Mouse (Mus musculus): ENCODE measurements around the gene Ppp4r3a. TPM values are rescaled to one million over a fixed set of nuclear protein-coding genes. Genes with fewer than 3 reads are reported as not detected.

Gene Ppp4r3a
- polyA plus RNA-seq, 1 experiment from 2014 or later: 27.5 TPM

- Histone ChIP-seq H3K9me3 (replicated peaks; ENCODE audit: control insufficient read depth, low read length) (no peaks in the 10 kb centered on the region), H3K36me3 (ENCODE audit: control insufficient read depth, insufficient read depth, low read length) (no peaks in the 10 kb centered on the region), H3K4me2 (ENCODE audit: low read length) (no peak overlapping the region), H3K27ac (ENCODE audit: low read depth, low read length) (peak overlapping the region; percentile 75), H3K4me1 (ENCODE audit: control insufficient read depth, insufficient read depth, low read length) (peaks cover 41% of the 10 kb centered on the region), H3K4me3 (ENCODE audit: low read depth, low read length) (no peak overlapping the region), H3K9ac (ENCODE audit: low read length) (no peak overlapping the region), H3K27me3 (replicated peaks; ENCODE audit: control insufficient read depth, insufficient read depth, low read length) (no peaks in the 10 kb centered on the region)
- WGBS: 51% methylated on average over 5 of the region's 5 CpGs
- DNase-seq (ENCODE audit: low spot score): no peak
- ATAC-seq: peak; percentile 68; the same call in 1 of the 2 replicates
These were observed 78.5 kb downstream of the Ppp4r3a start for GRCm38 (mm10) chr12:101004982-101005381.

GRCm38 (mm10) chr12:101002801-101003513 is 80.5 kb downstream of the Ppp4r3a start:
- Histone ChIP-seq H3K4me1 (ENCODE audit: control insufficient read depth, insufficient read depth, low read length) (peaks cover 40% of the 10 kb centered on the region), H3K27ac (ENCODE audit: low read depth, low read length) (no peak overlapping the region), H3K27me3 (replicated peaks; ENCODE audit: control insufficient read depth, insufficient read depth, low read length) (no peaks in the 10 kb centered on the region), H3K9me3 (replicated peaks; ENCODE audit: control insufficient read depth, low read length) (no peaks in the 10 kb centered on the region), H3K36me3 (ENCODE audit: control insufficient read depth, insufficient read depth, low read length) (no peaks in the 10 kb centered on the region), H3K4me2 (ENCODE audit: low read length) (no peak overlapping the region), H3K4me3 (ENCODE audit: low read depth, low read length) (no peak overlapping the region), H3K9ac (ENCODE audit: low read length) (no peak overlapping the region)
- WGBS: 41% methylated on average over 4 of the region's 4 CpGs
- ATAC-seq (no peak), DNase-seq (ENCODE audit: low spot score) (no peak)

- no peak for DNase-seq (ENCODE audit: low spot score)
- Histone ChIP-seq H3K4me3 (ENCODE audit: low read depth, low read length) (no peak overlapping the region), H3K27me3 (replicated peaks; ENCODE audit: control insufficient read depth, insufficient read depth, low read length) (no peaks in the 10 kb centered on the region), H3K27ac (ENCODE audit: low read depth, low read length) (no peak overlapping the region), H3K9me3 (replicated peaks; ENCODE audit: control insufficient read depth, low read length) (no peaks in the 10 kb centered on the region), H3K4me2 (ENCODE audit: low read length) (no peak overlapping the region), H3K9ac (ENCODE audit: low read length) (no peak overlapping the region), H3K36me3 (ENCODE audit: control insufficient read depth, insufficient read depth, low read length) (no peaks in the 10 kb centered on the region), H3K4me1 (ENCODE audit: control insufficient read depth, insufficient read depth, low read length) (peaks cover 22% of the 10 kb centered on the region)
- ATAC-seq: no peak
- WGBS: 48% methylated on average over 7 of the region's 7 CpGs
These were observed 84.2 kb downstream of the Ppp4r3a start for GRCm38 (mm10) chr12:100999061-100999954.

GRCm38 (mm10) chr12:100998564-100998962 is 84.9 kb downstream of the Ppp4r3a start:
- H3K9ac ChIP-seq (ENCODE audit: low read length): no peak overlapping the region
- H3K36me3 ChIP-seq (ENCODE audit: control insufficient read depth, insufficient read depth, low read length): no peaks in the 10 kb centered on the region
- H3K4me2 ChIP-seq (ENCODE audit: low read length): no peak overlapping the region
- H3K27ac ChIP-seq (ENCODE audit: low read depth, low read length): no peak overlapping the region
- 52% methylated on average over 8 of the region's 8 CpGs for WGBS
- no peaks in the 10 kb centered on the region for H3K27me3 ChIP-seq (replicated peaks; ENCODE audit: control insufficient read depth, insufficient read depth, low read length)
- no peak overlapping the region for H3K4me3 ChIP-seq (ENCODE audit: low read depth, low read length)
- DNase-seq (ENCODE audit: low spot score): no peak
- ATAC-seq: no peak
- peaks cover 17% of the 10 kb centered on the region for H3K4me1 ChIP-seq (ENCODE audit: control insufficient read depth, insufficient read depth, low read length)
- no peaks in the 10 kb centered on the region for H3K9me3 ChIP-seq (replicated peaks; ENCODE audit: control insufficient read depth, low read length)

- H3K4me2 ChIP-seq (ENCODE audit: low read length): no peak overlapping the region
- WGBS: 21% methylated on average over 10 of the region's 10 CpGs
- ATAC-seq (no peak), DNase-seq (ENCODE audit: low spot score) (no peak)
- 0 out of 2 replicates have a peak overlapping the region, but pooled peaks have one; percentile 36 for H3K27ac ChIP-seq (ENCODE audit: low read depth, low read length)
- H3K27me3 ChIP-seq (replicated peaks; ENCODE audit: control insufficient read depth, insufficient read depth, low read length): no peaks in the 10 kb centered on the region
- 0 out of 2 replicates have a peak, but pooled peaks cover 4% of the 10 kb centered on the region for H3K36me3 ChIP-seq (ENCODE audit: control insufficient read depth, insufficient read depth, low read length)
- no peak overlapping the region for H3K9ac ChIP-seq (ENCODE audit: low read length)
- H3K9me3 ChIP-seq (replicated peaks; ENCODE audit: control insufficient read depth, low read length): no peaks in the 10 kb centered on the region
- no peak overlapping the region for H3K4me3 ChIP-seq (ENCODE audit: low read depth, low read length)
- peaks cover 17% of the 10 kb centered on the region for H3K4me1 ChIP-seq (ENCODE audit: control insufficient read depth, insufficient read depth, low read length)
These were observed 85.5 kb downstream of the Ppp4r3a start for GRCm38 (mm10) chr12:100997830-100998563.

GRCm38 (mm10) chr12:100996378-100996898 is 87.1 kb downstream of the Ppp4r3a start:
- Histone ChIP-seq H3K9me3 (replicated peaks; ENCODE audit: control insufficient read depth, low read length) (no peaks in the 10 kb centered on the region), H3K9ac (ENCODE audit: low read length) (0 out of 2 replicates have a peak overlapping the region, but pooled peaks have one; percentile 13), H3K4me1 (ENCODE audit: control insufficient read depth, insufficient read depth, low read length) (peaks cover 18% of the 10 kb centered on the region), H3K27me3 (replicated peaks; ENCODE audit: control insufficient read depth, insufficient read depth, low read length) (no peaks in the 10 kb centered on the region), H3K4me2 (ENCODE audit: low read length) (no peak overlapping the region), H3K4me3 (ENCODE audit: low read depth, low read length) (no peak overlapping the region), H3K36me3 (ENCODE audit: control insufficient read depth, insufficient read depth, low read length) (0 out of 2 replicates have a peak, but pooled peaks cover 5% of the 10 kb centered on the region), H3K27ac (ENCODE audit: low read depth, low read length) (peak overlapping the region; percentile 33)
- peak; percentile 30; the same call in 1 of the 2 replicates for ATAC-seq
- no peak for DNase-seq (ENCODE audit: low spot score)
- WGBS: 30% methylated on average over 5 of the region's 5 CpGs

- peaks cover 23% of the 10 kb centered on the region for H3K4me1 ChIP-seq (ENCODE audit: control insufficient read depth, insufficient read depth, low read length)
- no peak overlapping the region for H3K4me3 ChIP-seq (ENCODE audit: low read depth, low read length)
- 0 out of 2 replicates have a peak overlapping the region, but pooled peaks have one; percentile 13 for H3K9ac ChIP-seq (ENCODE audit: low read length)
- H3K27me3 ChIP-seq (replicated peaks; ENCODE audit: control insufficient read depth, insufficient read depth, low read length): no peaks in the 10 kb centered on the region
- ATAC-seq (0 out of 2 replicates have a peak, but pooled peaks have one; percentile 9), DNase-seq (ENCODE audit: low spot score) (peak; percentile 31)
- H3K36me3 ChIP-seq (ENCODE audit: control insufficient read depth, insufficient read depth, low read length): 0 out of 2 replicates have a peak, but pooled peaks cover 5% of the 10 kb centered on the region
- no peaks in the 10 kb centered on the region for H3K9me3 ChIP-seq (replicated peaks; ENCODE audit: control insufficient read depth, low read length)
- H3K4me2 ChIP-seq (ENCODE audit: low read length): no peak overlapping the region
- WGBS: 42% methylated on average over 16 of the region's 16 CpGs
- H3K27ac ChIP-seq (ENCODE audit: low read depth, low read length): peak overlapping the region; percentile 33
These were observed 87.7 kb downstream of the Ppp4r3a start for GRCm38 (mm10) chr12:100995607-100996377.
